Mouse (Mus musculus): ENCODE measurements at regions not wholly inside any gene's neighbourhood (a gene's known extent, or its start where the extent isn't known, plus 50 kb on each side); places are given as distances from the start of the nearest gene placed in this dataset.

- Histone ChIP-seq H3K4me1 (replicated peaks) (no peaks in the 10 kb centered on the region), H3K9me3 (replicated peaks) (no peaks in the 10 kb centered on the region), H3K27me3 (no peaks in the 10 kb centered on the region), H3K27ac (no peak overlapping the region), H3K9ac (no peak overlapping the region), H3K4me3 (replicated peaks) (no peak overlapping the region), H3K4me2 (no peak overlapping the region), H3K36me3 (no peaks in the 10 kb centered on the region)
- 80% methylated on average over 12 of the region's 12 CpGs for WGBS (ENCODE audit: insufficient replicate concordance)
- DNase-seq, result no peak
- ATAC-seq (ENCODE audit: low read depth), result no peak
Observed at GRCm38 (mm10) chr8:109249256-109249655, 244.6 kb upstream of the Pmfbp1 start.

DNA sequence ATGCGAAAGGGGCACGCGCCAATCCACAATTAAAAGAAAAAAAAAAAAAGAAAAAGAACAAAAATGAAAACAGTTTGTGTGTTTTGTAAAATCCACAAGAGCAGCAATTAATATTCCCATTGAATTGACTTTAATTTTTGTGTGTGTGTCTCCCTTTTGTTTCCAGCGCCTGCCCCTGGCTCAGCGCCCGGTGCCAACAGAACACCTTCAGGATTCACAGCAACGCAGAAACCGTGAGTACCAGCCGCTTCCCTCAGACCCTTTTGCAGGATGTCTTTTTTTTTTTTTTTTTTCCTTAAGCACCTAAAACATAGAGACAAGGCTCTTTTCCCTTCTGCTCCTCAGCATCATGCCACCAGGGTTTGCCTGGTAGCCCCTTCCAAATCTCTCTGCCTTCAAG is 244.1 kb upstream of the Pmfbp1 start:
- Histone ChIP-seq H3K36me3 (no peaks in the 10 kb centered on the region), H3K4me2 (no peak overlapping the region), H3K4me1 (replicated peaks) (no peaks in the 10 kb centered on the region), H3K9me3 (replicated peaks) (no peaks in the 10 kb centered on the region), H3K27ac (no peak overlapping the region), H3K4me3 (replicated peaks) (no peak overlapping the region), H3K9ac (no peak overlapping the region), H3K27me3 (no peaks in the 10 kb centered on the region)
- DNase-seq (no peak), ATAC-seq (ENCODE audit: low read depth) (no peak)
- WGBS (ENCODE audit: insufficient replicate concordance), result 88% methylated on average over 9 of the region's 9 CpGs

DNA sequence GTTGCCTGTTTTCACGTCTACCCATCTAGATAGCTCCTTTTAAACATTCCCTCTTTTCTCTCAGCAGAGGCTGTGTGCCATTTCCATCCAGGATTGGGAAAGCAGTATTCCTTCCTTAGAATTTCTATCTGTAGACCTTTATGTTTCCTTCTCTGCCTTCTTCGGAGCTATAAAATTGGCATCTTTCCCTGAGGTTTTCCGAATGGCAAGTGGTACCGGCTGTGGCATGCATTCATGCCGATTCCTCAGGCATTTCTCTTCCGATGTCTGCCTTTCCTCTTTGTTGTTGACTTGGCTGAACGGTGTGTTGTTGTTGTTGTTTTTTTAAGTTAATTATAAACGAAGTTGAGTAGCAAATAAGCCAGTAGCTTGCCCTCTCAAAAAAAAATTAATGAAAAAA is 243.3 kb upstream of the Pmfbp1 start:
- DNase-seq (no peak), ATAC-seq (ENCODE audit: low read depth) (no peak)
- Histone ChIP-seq H3K4me1 (replicated peaks) (no peaks in the 10 kb centered on the region), H3K4me2 (no peak overlapping the region), H3K27ac (no peak overlapping the region), H3K4me3 (replicated peaks) (no peak overlapping the region), H3K9ac (no peak overlapping the region), H3K36me3 (no peaks in the 10 kb centered on the region), H3K9me3 (replicated peaks) (no peaks in the 10 kb centered on the region), H3K27me3 (no peaks in the 10 kb centered on the region)
- WGBS (ENCODE audit: insufficient replicate concordance), result 78% methylated on average over 8 of the region's 8 CpGs

DNA sequence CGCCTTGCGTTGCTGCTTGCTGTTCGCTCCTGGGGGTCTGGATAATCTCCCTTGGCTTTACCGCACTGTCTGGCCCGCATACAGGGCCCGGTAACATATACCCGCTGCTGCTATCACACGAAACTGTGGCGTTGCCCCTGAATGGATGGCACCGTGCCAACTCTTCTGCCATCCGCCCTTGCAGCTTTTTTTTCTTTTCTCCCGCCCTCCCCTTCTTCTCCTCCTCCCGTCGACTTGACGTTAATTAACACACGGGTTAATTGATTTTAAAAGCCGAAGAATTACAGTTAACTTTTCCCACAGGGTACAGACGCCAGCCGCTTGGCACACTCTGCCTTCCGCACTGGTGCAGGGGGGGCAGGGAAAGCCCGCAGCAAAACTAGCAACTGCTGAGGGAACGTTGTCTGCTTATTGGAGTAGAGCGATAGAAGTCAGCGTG is 242.4 kb upstream of the Pmfbp1 start:
- Histone ChIP-seq H3K9me3 (replicated peaks) (no peaks in the 10 kb centered on the region), H3K4me2 (no peak overlapping the region), H3K36me3 (no peaks in the 10 kb centered on the region), H3K4me3 (replicated peaks) (no peak overlapping the region), H3K27me3 (no peaks in the 10 kb centered on the region), H3K4me1 (replicated peaks) (no peaks in the 10 kb centered on the region), H3K27ac (no peak overlapping the region), H3K9ac (no peak overlapping the region)
- 75% methylated on average over 24 of the region's 24 CpGs for WGBS (ENCODE audit: insufficient replicate concordance)
- no peak for DNase-seq
- no peak for ATAC-seq (ENCODE audit: low read depth)

- no peaks in the 10 kb centered on the region for H3K9me3 ChIP-seq (replicated peaks)
- no peak overlapping the region for H3K27ac ChIP-seq
- H3K4me3 ChIP-seq (replicated peaks), result no peak overlapping the region
- no peaks in the 10 kb centered on the region for H3K36me3 ChIP-seq
- 73% methylated on average over 4 of the region's 4 CpGs for WGBS (ENCODE audit: insufficient replicate concordance)
- DNase-seq (no peak), ATAC-seq (ENCODE audit: low read depth) (no peak)
- no peak overlapping the region for H3K9ac ChIP-seq
- no peak overlapping the region for H3K4me2 ChIP-seq
- H3K4me1 ChIP-seq (replicated peaks), result no peaks in the 10 kb centered on the region
- no peaks in the 10 kb centered on the region for H3K27me3 ChIP-seq
Observed at GRCm38 (mm10) chr8:109252404-109252803, 241.4 kb upstream of the Pmfbp1 start.

GRCm38 (mm10) chr8:109279129-109279528 is 214.7 kb upstream of the Pmfbp1 start:
- no peaks in the 10 kb centered on the region for H3K9me3 ChIP-seq (replicated peaks)
- no peak overlapping the region for H3K4me2 ChIP-seq
- H3K27me3 ChIP-seq, result no peaks in the 10 kb centered on the region
- WGBS (ENCODE audit: insufficient replicate concordance), result 14% methylated on average over 5 of the region's 5 CpGs
- no peak for ATAC-seq (ENCODE audit: low read depth)
- H3K4me1 ChIP-seq (replicated peaks), result no peaks in the 10 kb centered on the region
- no peak for DNase-seq
- H3K4me3 ChIP-seq (replicated peaks), result no peak overlapping the region
- H3K36me3 ChIP-seq, result no peaks in the 10 kb centered on the region
- H3K27ac ChIP-seq, result no peak overlapping the region
- no peak overlapping the region for H3K9ac ChIP-seq

- Histone ChIP-seq H3K4me3 (replicated peaks) (no peak overlapping the region), H3K27ac (no peak overlapping the region), H3K9me3 (replicated peaks) (no peaks in the 10 kb centered on the region), H3K36me3 (no peaks in the 10 kb centered on the region), H3K9ac (no peak overlapping the region), H3K4me2 (no peak overlapping the region), H3K4me1 (replicated peaks) (no peaks in the 10 kb centered on the region), H3K27me3 (no peaks in the 10 kb centered on the region)
- 70% methylated on average over 2 of the region's 2 CpGs for WGBS (ENCODE audit: insufficient replicate concordance)
- ATAC-seq (ENCODE audit: low read depth) (no peak), DNase-seq (no peak)
Observed at GRCm38 (mm10) chr8:109280540-109280939, 213.3 kb upstream of the Pmfbp1 start.

DNA sequence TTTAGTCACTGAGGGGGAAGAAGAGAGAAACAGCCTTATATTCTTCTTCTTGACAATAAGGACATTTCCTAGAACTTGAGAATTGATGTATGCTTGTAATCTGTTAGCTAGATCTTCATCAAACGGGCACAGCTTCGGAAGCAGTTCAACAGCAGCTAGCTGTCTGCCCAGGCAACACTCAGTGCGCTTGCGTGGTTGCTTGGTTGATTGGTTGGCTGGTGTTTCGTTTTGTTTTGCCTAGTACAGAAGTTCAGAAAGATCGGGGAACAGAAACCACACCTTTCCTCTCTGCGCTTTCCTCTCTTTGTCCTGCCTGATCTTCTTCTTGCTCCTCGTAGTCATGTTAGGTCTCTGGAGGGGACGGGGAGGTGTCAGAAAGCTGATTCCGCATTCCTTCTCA is 212.2 kb upstream of the Pmfbp1 start:
- H3K9ac ChIP-seq, result no peak overlapping the region
- no peak overlapping the region for H3K27ac ChIP-seq
- ATAC-seq (ENCODE audit: low read depth) (no peak), DNase-seq (no peak)
- H3K4me2 ChIP-seq, result no peak overlapping the region
- H3K27me3 ChIP-seq, result no peaks in the 10 kb centered on the region
- no peaks in the 10 kb centered on the region for H3K36me3 ChIP-seq
- whole genome bisulfite sequencing (ENCODE audit: insufficient replicate concordance), result 38% methylated on average over 10 of the region's 10 CpGs
- no peak overlapping the region for H3K4me3 ChIP-seq (replicated peaks)
- H3K9me3 ChIP-seq (replicated peaks), result no peaks in the 10 kb centered on the region
- no peaks in the 10 kb centered on the region for H3K4me1 ChIP-seq (replicated peaks)

GRCm38 (mm10) chr8:109310670-109311386 is 183.0 kb upstream of the Pmfbp1 start:
- DNase-seq, result no peak
- ATAC-seq (ENCODE audit: low read depth), result no peak
- Histone ChIP-seq H3K4me1 (replicated peaks) (no peaks in the 10 kb centered on the region), H3K4me3 (replicated peaks) (no peak overlapping the region), H3K27ac (no peak overlapping the region), H3K27me3 (no peaks in the 10 kb centered on the region), H3K36me3 (no peaks in the 10 kb centered on the region), H3K4me2 (no peak overlapping the region), H3K9me3 (replicated peaks) (0 out of 2 replicates have a peak, but pooled peaks cover 3% of the 10 kb centered on the region), H3K9ac (no peak overlapping the region)
- WGBS (ENCODE audit: insufficient replicate concordance), result 75% methylated on average over 17 of the region's 17 CpGs

GRCm38 (mm10) chr8:109311484-109312210 is 182.2 kb upstream of the Pmfbp1 start:
- no peak overlapping the region for H3K4me3 ChIP-seq (replicated peaks)
- WGBS (ENCODE audit: insufficient replicate concordance), result 70% methylated on average over 17 of the region's 17 CpGs
- no peak for DNase-seq
- no peak overlapping the region for H3K27ac ChIP-seq
- no peaks in the 10 kb centered on the region for H3K4me1 ChIP-seq (replicated peaks)
- 0 out of 2 replicates have a peak, but pooled peaks cover 3% of the 10 kb centered on the region for H3K9me3 ChIP-seq (replicated peaks)
- no peak for ATAC-seq (ENCODE audit: low read depth)
- H3K36me3 ChIP-seq, result no peaks in the 10 kb centered on the region
- no peaks in the 10 kb centered on the region for H3K27me3 ChIP-seq
- H3K9ac ChIP-seq, result no peak overlapping the region
- no peak overlapping the region for H3K4me2 ChIP-seq

DNA sequence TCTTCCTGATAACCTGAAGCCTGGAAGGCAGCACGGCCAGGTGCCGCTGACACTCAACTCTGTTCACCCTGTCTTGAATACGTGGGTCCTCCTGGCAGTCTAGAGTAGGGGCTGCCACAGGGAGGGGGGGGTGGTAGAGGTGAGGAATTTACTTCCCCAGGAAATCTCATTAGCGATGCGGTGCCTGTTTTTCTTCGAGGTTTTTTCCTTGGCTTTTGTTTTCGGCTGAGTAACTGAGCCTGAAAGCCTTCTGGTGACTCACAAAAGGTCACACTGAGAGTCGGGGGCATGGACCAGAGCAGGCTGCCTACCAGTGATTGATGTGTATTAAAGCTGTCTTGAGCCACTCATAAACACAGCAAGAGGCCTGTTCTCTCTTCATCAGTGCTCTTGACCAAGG is 181.1 kb upstream of the Pmfbp1 start:
- DNase-seq (no peak), ATAC-seq (ENCODE audit: low read depth) (no peak)
- Histone ChIP-seq H3K27ac (no peak overlapping the region), H3K27me3 (no peaks in the 10 kb centered on the region), H3K4me1 (replicated peaks) (no peaks in the 10 kb centered on the region), H3K36me3 (no peaks in the 10 kb centered on the region), H3K9ac (no peak overlapping the region), H3K4me2 (no peak overlapping the region), H3K9me3 (replicated peaks) (0 out of 2 replicates have a peak, but pooled peaks cover 3% of the 10 kb centered on the region), H3K4me3 (replicated peaks) (no peak overlapping the region)
- WGBS (ENCODE audit: insufficient replicate concordance), result 30% methylated on average over 8 of the region's 8 CpGs

DNA sequence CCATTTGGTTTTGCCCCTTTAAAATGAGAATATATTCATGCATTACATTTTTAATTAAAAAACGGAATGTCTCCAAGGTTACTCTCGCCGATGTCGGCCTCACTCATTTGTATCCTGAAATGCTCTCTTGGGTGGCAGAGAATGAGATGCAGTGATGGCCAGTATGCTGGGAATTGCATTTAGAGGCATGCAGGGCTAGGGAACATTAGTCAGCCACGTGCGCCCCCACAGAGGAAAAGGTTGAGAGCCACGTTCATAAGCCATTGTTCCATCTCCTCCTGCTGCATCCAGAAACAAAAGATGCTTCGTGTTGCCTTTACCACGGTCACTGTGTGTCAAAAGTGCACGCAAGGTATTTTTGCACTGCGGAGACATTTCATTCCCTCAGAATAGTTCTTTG is 172.9 kb upstream of the Pmfbp1 start:
- Histone ChIP-seq H3K4me3 (replicated peaks) (no peak overlapping the region), H3K9me3 (replicated peaks) (no peaks in the 10 kb centered on the region), H3K4me1 (replicated peaks) (no peaks in the 10 kb centered on the region), H3K9ac (no peak overlapping the region), H3K27me3 (no peaks in the 10 kb centered on the region), H3K4me2 (no peak overlapping the region), H3K27ac (no peak overlapping the region), H3K36me3 (no peaks in the 10 kb centered on the region)
- no peak for ATAC-seq (ENCODE audit: low read depth)
- DNase-seq, result no peak
- 62% methylated on average over 11 of the region's 11 CpGs for WGBS (ENCODE audit: insufficient replicate concordance)
